Mouse (Mus musculus) thymus, adult 2 months (tissue): ENCODE measurements at regions not wholly inside any gene's neighbourhood (a gene's known extent, or its start where the extent isn't known, plus 50 kb on each side); places are given as distances from the start of the nearest gene placed in this dataset.

Experiments used
- CTCF ChIP-seq: fragments of 200-500 bp; IDR thresholded peaks from 2 replicates; pipeline ENCODE4 v1.5.1; 2012; ENCODE audit warnings: mild to moderate bottlenecking, control low read depth, low read length, moderate library complexity, borderline replicate concordance; ENCODE audit not compliant: control insufficient read depth, poor library complexity, insufficient read depth; ENCODE audit errors: extremely low read depth
- POLR2A ChIP-seq: fragments of 200-500 bp; IDR thresholded peaks from 2 replicates; pipeline ENCODE4 v1.6.1; 2012; ENCODE audit warnings: mild to moderate bottlenecking, low read length, control low read depth, moderate library complexity; ENCODE audit not compliant: control insufficient read depth, poor library complexity, insufficient read depth; ENCODE audit errors: extremely low read depth

GRCm38 (mm10) chr6:127381148-127381888 lies 65.3 kb upstream of the Parp11 start:
- TF ChIP-seq POLR2A (no peak), CTCF (no peak)
